Comparison of ENCODE assay signal across 11 mouse cellular contexts in genomic region chr2:103144420-103144819, GRCm38 (mm10).
DNase-seq lines count a peak whose midpoint lies in the region; ATAC-seq and TF ChIP-seq lines count a peak whose summit lies in the region.
"Had no signal": no experiment of that assay in that cellular context is flagged by ENCODE, and none has a peak within 500 bp of the region (broad histone marks: within the 10 kb centered on the region; RNA-seq: fewer than 3 reads in every experiment).

No protein-coding gene starts in this region.

- no peaks in the 10 kb centered on the region for H3K9me3 ChIP-seq in kidney, embryonic 16.5 days (ENCODE audit: low read length)
- H3K9me3 ChIP-seq in lung, postnatal 0 days (ENCODE audit: low read length): no peaks in the 10 kb centered on the region
- H3K9me3 ChIP-seq: midbrain, embryonic 13.5 days had no signal

- no peaks in the 10 kb centered on the region for H3K27me3 ChIP-seq in kidney, embryonic 16.5 days (ENCODE audit: insufficient read depth, low read length)
- no peaks in the 10 kb centered on the region for H3K27me3 ChIP-seq in lung, postnatal 0 days (replicated peaks; ENCODE audit: insufficient read depth, low read length)
- H3K27me3 ChIP-seq: CH12.LX; midbrain, embryonic 13.5 days had no signal

- H3K4me1 ChIP-seq in kidney, embryonic 16.5 days (ENCODE audit: insufficient read depth, low read length): peaks cover 15% of the 10 kb centered on the region; the same call in 1 of the 2 replicates
- no peaks in the 10 kb centered on the region; the same call in 1 of the 2 replicates for H3K4me1 ChIP-seq in lung, postnatal 0 days (ENCODE audit: insufficient read depth, low read depth, low read length)
- H3K4me1 ChIP-seq: midbrain, embryonic 13.5 days had no signal

- TF ChIP-seq CTCF in lung, postnatal 0 days (IDR thresholded peaks at IDR 0.05): no peak

- ATAC-seq in kidney, embryonic 16.5 days (ENCODE audit: low FRiP score, low TSS enrichment): peak; percentile 97
- peak; percentile 90 for ATAC-seq in lung, postnatal 0 days
- ATAC-seq: midbrain, embryonic 13.5 days had no signal

- H3K4me2 ChIP-seq in kidney, embryonic 16.5 days (replicated peaks; ENCODE audit: low read depth, low read length): no peak overlapping the region
- H3K4me2 ChIP-seq in lung, postnatal 0 days (replicated peaks; ENCODE audit: low read depth, low read length): no peak overlapping the region
- H3K4me2 ChIP-seq: midbrain, embryonic 13.5 days had no signal

- peak; percentile 18 for DNase-seq in urinary bladder, postnatal 25 days (ENCODE audit: low spot score)
- DNase-seq in urinary bladder, adult 2 months (ENCODE audit: low spot score): no peak
- DNase-seq in lung, postnatal 0 days (ENCODE audit: low spot score): peak; percentile 76
- no peak for DNase-seq in gastrocnemius, adult 18-20 months (ENCODE audit: low spot score)
- no peak for DNase-seq in adrenal gland, adult (ENCODE audit: inconsistent age in 2 of 2, low spot score in 1 of 2)
- no peak for DNase-seq in thymus, postnatal 36 days
- DNase-seq: cerebellum, adult 2 months; heart, postnatal 36 days had no signal

- no peak overlapping the region for H3K9ac ChIP-seq in kidney, embryonic 16.5 days (replicated peaks; ENCODE audit: low read length)
- H3K9ac ChIP-seq in lung, postnatal 0 days (replicated peaks; ENCODE audit: low read depth): no peak overlapping the region
- H3K9ac ChIP-seq: midbrain, embryonic 13.5 days had no signal

- H3K27ac ChIP-seq in kidney, embryonic 16.5 days (ENCODE audit: low read length): peak overlapping the region; percentile 92
- H3K27ac ChIP-seq in lung, postnatal 0 days (ENCODE audit: low read length): no peak overlapping the region
- H3K27ac ChIP-seq: midbrain, embryonic 13.5 days had no signal

- H3K4me3 ChIP-seq in kidney, embryonic 16.5 days (ENCODE audit: low read length): no peak overlapping the region
- H3K4me3 ChIP-seq in lung, postnatal 0 days (ENCODE audit: low read depth, low read length): no peak overlapping the region
- H3K4me3 ChIP-seq: midbrain, embryonic 13.5 days had no signal

- peak; percentile 60 for TF ChIP-seq EP300 in lung, postnatal 0 days (IDR thresholded peaks at IDR 0.05)

- 52% methylated on average over 7 of the region's 7 CpGs for WGBS in kidney, embryonic 16.5 days
- WGBS in lung, postnatal 0 days: 70% methylated on average over 7 of the region's 7 CpGs

- no peaks in the 10 kb centered on the region for H3K36me3 ChIP-seq in kidney, embryonic 16.5 days (ENCODE audit: insufficient read depth, low read length)
- H3K36me3 ChIP-seq in lung, postnatal 0 days (ENCODE audit: insufficient read depth, low read length): no peaks in the 10 kb centered on the region
- H3K36me3 ChIP-seq: midbrain, embryonic 13.5 days had no signal

Comparison
In these comparisons a context has a peak if more than half of its experiments do, and no peak if none do; other contexts are left out.
1. DNase-seq: peak in urinary bladder, postnatal 25 days (single experiment) and lung, postnatal 0 days (single experiment); none in urinary bladder, adult 2 months (single experiment), gastrocnemius, adult 18-20 months (single experiment), adrenal gland, adult (0 of 2) and thymus, postnatal 36 days (0 of 2).